Mouse (Mus musculus): ENCODE results near the gene Sohlh1. TPM values are rescaled to one million over a fixed set of nuclear protein-coding genes. Genes with fewer than 3 reads are reported as not detected.

Gene Sohlh1
- total and polyA plus RNA-seq, 2 experiments from 2014 or later, result not detected

GRCm38 (mm10) chr2:25864230-25864629 lies 17.2 kb upstream of the Sohlh1 start:
- no peaks in the 10 kb centered on the region for H3K9me3 ChIP-seq (ENCODE audit: low read length)
- H3K9ac ChIP-seq (replicated peaks; ENCODE audit: low read length, poor library complexity, severe bottlenecking), result peak overlapping the region; percentile 61
- 1% methylated on average over 18 of the region's 18 CpGs for WGBS
- H3K27ac ChIP-seq (ENCODE audit: low read depth, low read length), result 0 out of 2 replicates have a peak overlapping the region, but pooled peaks have one; percentile 26
- no peaks in the 10 kb centered on the region for H3K36me3 ChIP-seq (ENCODE audit: insufficient read depth, low read length)
- peak overlapping the region; percentile 99 for H3K4me2 ChIP-seq (ENCODE audit: low read depth, low read length, poor library complexity, severe bottlenecking)
- peak; percentile 45 for TF ChIP-seq CTCF (IDR thresholded peaks at IDR 0.05)
- ATAC-seq (ENCODE audit: low FRiP score), result no peak
- H3K4me1 ChIP-seq (ENCODE audit: insufficient read depth, low read length), result 0 out of 2 replicates have a peak, but pooled peaks cover 5% of the 10 kb centered on the region
- peak overlapping the region; percentile 63 for H3K4me3 ChIP-seq (ENCODE audit: low read depth, low read length)
- no peak for DNase-seq (ENCODE audit: low spot score)
- no peaks in the 10 kb centered on the region; the same call in 1 of the 2 replicates for H3K27me3 ChIP-seq (ENCODE audit: insufficient read depth, low read length)

GRCm38 (mm10) chr2:25863337-25864131 lies 16.5 kb upstream of the Sohlh1 start, which contains the start of gene Kcnt1:
Kcnt1 (plus strand) TSS chr2:25863734.
- Histone ChIP-seq H3K9me3 (ENCODE audit: low read length) (no peaks in the 10 kb centered on the region), H3K27me3 (ENCODE audit: insufficient read depth, low read length) (no peaks in the 10 kb centered on the region; the same call in 1 of the 2 replicates), H3K4me2 (ENCODE audit: low read depth, low read length, poor library complexity, severe bottlenecking) (peak within 1 kb of the TSS; percentile 99), H3K4me1 (ENCODE audit: insufficient read depth, low read length) (0 out of 2 replicates have a peak, but pooled peaks cover 5% of the 10 kb centered on the region), H3K27ac (ENCODE audit: low read depth, low read length) (peak within 1 kb of the TSS; percentile 32), H3K9ac (replicated peaks; ENCODE audit: low read length, poor library complexity, severe bottlenecking) (peak within 1 kb of the TSS; percentile 61), H3K36me3 (ENCODE audit: insufficient read depth, low read length) (no peaks in the 10 kb centered on the region), H3K4me3 (ENCODE audit: low read depth, low read length) (peak within 1 kb of the TSS; percentile 63)
- TF ChIP-seq CTCF (IDR thresholded peaks at IDR 0.05), result no peak
- WGBS, result under 1% methylated on average over 41 of the region's 53 CpGs
- peak; percentile 34; the same call in 1 of the 2 replicates for ATAC-seq (ENCODE audit: low FRiP score)
- DNase-seq (ENCODE audit: low spot score), result peak; percentile 50

- Histone ChIP-seq H3K9me3 (ENCODE audit: low read length) (no peaks in the 10 kb centered on the region), H3K27ac (ENCODE audit: low read depth, low read length) (peak overlapping the region; percentile 32), H3K4me1 (ENCODE audit: insufficient read depth, low read length) (0 out of 2 replicates have a peak, but pooled peaks cover 5% of the 10 kb centered on the region), H3K4me3 (ENCODE audit: low read depth, low read length) (no peak overlapping the region), H3K27me3 (ENCODE audit: insufficient read depth, low read length) (no peaks in the 10 kb centered on the region; the same call in 1 of the 2 replicates), H3K36me3 (ENCODE audit: insufficient read depth, low read length) (no peaks in the 10 kb centered on the region), H3K9ac (replicated peaks; ENCODE audit: low read length, poor library complexity, severe bottlenecking) (no peak overlapping the region), H3K4me2 (ENCODE audit: low read depth, low read length, poor library complexity, severe bottlenecking) (peak overlapping the region; percentile 99; the same call in 1 of the 2 replicates)
- 50% methylated on average over 5 of the region's 5 CpGs for whole genome bisulfite sequencing
- TF ChIP-seq CTCF (IDR thresholded peaks at IDR 0.05), result no peak
- ATAC-seq (ENCODE audit: low FRiP score) (no peak), DNase-seq (ENCODE audit: low spot score) (peak; percentile 49)
Observed at GRCm38 (mm10) chr2:25862696-25863270, 15.7 kb upstream of the Sohlh1 start.

- Histone ChIP-seq H3K27ac (ENCODE audit: low read depth, low read length) (peak overlapping the region; percentile 32; the same call in 1 of the 2 replicates), H3K4me3 (ENCODE audit: low read depth, low read length) (no peak overlapping the region), H3K27me3 (ENCODE audit: insufficient read depth, low read length) (no peaks in the 10 kb centered on the region; the same call in 1 of the 2 replicates), H3K4me2 (ENCODE audit: low read depth, low read length, poor library complexity, severe bottlenecking) (no peak overlapping the region), H3K36me3 (ENCODE audit: insufficient read depth, low read length) (no peaks in the 10 kb centered on the region), H3K9me3 (ENCODE audit: low read length) (no peaks in the 10 kb centered on the region), H3K4me1 (ENCODE audit: insufficient read depth, low read length) (0 out of 2 replicates have a peak, but pooled peaks cover 5% of the 10 kb centered on the region), H3K9ac (replicated peaks; ENCODE audit: low read length, poor library complexity, severe bottlenecking) (no peak overlapping the region)
- ATAC-seq (ENCODE audit: low FRiP score) (no peak), DNase-seq (ENCODE audit: low spot score) (no peak)
- 71% methylated on average over 2 of the region's 2 CpGs for WGBS
- TF ChIP-seq CTCF (IDR thresholded peaks at IDR 0.05), result no peak
Observed at GRCm38 (mm10) chr2:25862038-25862437, 15.0 kb upstream of the Sohlh1 start.

- TF ChIP-seq CTCF (IDR thresholded peaks at IDR 0.05), result no peak
- Histone ChIP-seq H3K27me3 (ENCODE audit: insufficient read depth, low read length) (no peaks in the 10 kb centered on the region; the same call in 1 of the 2 replicates), H3K27ac (ENCODE audit: low read depth, low read length) (no peak overlapping the region), H3K9ac (replicated peaks; ENCODE audit: low read length, poor library complexity, severe bottlenecking) (no peak overlapping the region), H3K36me3 (ENCODE audit: insufficient read depth, low read length) (no peaks in the 10 kb centered on the region), H3K4me2 (ENCODE audit: low read depth, low read length, poor library complexity, severe bottlenecking) (no peak overlapping the region), H3K9me3 (ENCODE audit: low read length) (no peaks in the 10 kb centered on the region), H3K4me3 (ENCODE audit: low read depth, low read length) (no peak overlapping the region), H3K4me1 (ENCODE audit: insufficient read depth, low read length) (0 out of 2 replicates have a peak, but pooled peaks cover 5% of the 10 kb centered on the region)
- DNase-seq (ENCODE audit: low spot score) (no peak), ATAC-seq (ENCODE audit: low FRiP score) (no peak)
- 84% methylated on average over 3 of the region's 3 CpGs for whole genome bisulfite sequencing
Observed at GRCm38 (mm10) chr2:25859891-25860290, 12.8 kb upstream of the Sohlh1 start.
